Mouse (Mus musculus) embryonic facial prominence, embryonic 13.5 days (tissue): ENCODE data around the gene Col26a1. TPM values are rescaled to one million over a fixed set of nuclear protein-coding genes. Genes with fewer than 3 reads are reported as not detected.

Experiments
- ATAC-seq: fragments of 200-750 bp; cut with Nextera tagmentation; 2 replicates; pipeline ENCODE4 v1.8.0; 2017; ENCODE audit warnings: low read depth; ENCODE audit not compliant: insufficient number of reproducible peaks, insufficient read depth, low FRiP score, low TSS enrichment
- H3K27ac ChIP-seq: fragments of 300-500 bp; sonication (generic); 2 replicates; pipeline ENCODE4 v1.5.1; 2015; ENCODE audit warnings: moderate library complexity, mild to moderate bottlenecking, inconsistent platforms
- H3K27me3 ChIP-seq: fragments of 300-500 bp; sonication (generic); 2 replicates; pipeline ENCODE4 v1.6.1; 2015; ENCODE audit warnings: mild to moderate bottlenecking, inconsistent platforms
- H3K36me3 ChIP-seq: fragments of 300-500 bp; sonication (generic); 2 replicates; pipeline ENCODE4 v1.6.1; 2015; ENCODE audit warnings: mild to moderate bottlenecking, inconsistent platforms
- H3K4me1 ChIP-seq: fragments of 300-500 bp; sonication (generic); 2 replicates; pipeline ENCODE4 v1.6.1; 2015; ENCODE audit warnings: inconsistent platforms
- H3K4me2 ChIP-seq: fragments of 300-500 bp; sonication (generic); 2 replicates; pipeline ENCODE4 v1.6.1; 2015; ENCODE audit warnings: moderate library complexity, mild to moderate bottlenecking, inconsistent platforms
- H3K4me3 ChIP-seq: fragments of 300-500 bp; sonication (generic); 2 replicates; pipeline ENCODE4 v1.5.1; 2015; ENCODE audit warnings: mild to moderate bottlenecking, inconsistent platforms
- H3K9ac ChIP-seq: fragments of 300-500 bp; sonication (generic); 2 replicates; pipeline ENCODE4 v1.6.1; 2015; ENCODE audit warnings: mild to moderate bottlenecking, inconsistent platforms
- H3K9me3 ChIP-seq: fragments of 300-500 bp; sonication (generic); 2 replicates; pipeline ENCODE4 v1.6.1; 2016; ENCODE audit warnings: inconsistent platforms
- WGBS: fragments of 180-500 bp; shearing (Covaris S2); methylation state at CpG from one replicate; pipeline ENCODE4 v1.1.7; 2015; ENCODE audit warnings: mixed read lengths; 5-methylcytosine and 5-hydroxymethylcytosine counted together
- polyA plus RNA-seq: library from polyadenylated mRNA; unstranded; fragments of >200 nt; fragmentation: Nextera tagmentation; extraction: Ambion mirVana; gene quantifications from 2 replicates; pipeline ENCODE4 v1.2.1, GENCODE M21; 2015

Gene Col26a1
- polyA plus RNA-seq, 1 experiment from 2014 or later: 319 TPM

DNA sequence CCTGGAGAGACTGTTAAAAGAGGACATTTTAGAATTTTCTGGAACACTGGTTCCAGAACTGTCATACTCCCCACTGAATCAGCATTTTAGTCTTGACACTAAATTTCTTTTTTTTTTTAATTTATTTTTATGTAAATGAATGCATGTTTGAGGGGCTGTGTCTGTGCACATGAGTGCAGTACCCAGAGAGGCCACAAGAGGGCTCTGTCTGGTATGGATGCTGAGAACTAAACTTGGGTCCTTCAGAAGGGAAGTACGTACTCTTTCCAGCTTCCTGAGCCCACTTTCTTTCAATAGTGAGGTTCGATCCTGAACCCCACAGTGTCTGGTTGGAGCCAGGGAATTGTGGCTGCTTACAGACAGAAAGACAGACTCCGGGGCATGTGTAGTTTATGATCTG lies 177.5 kb downstream of the Col26a1 start:
- 96% methylated on average over 3 of the region's 3 CpGs for WGBS
- Histone ChIP-seq H3K27me3 (peaks cover 4% of the 10 kb centered on the region; the same call in 1 of the 2 replicates), H3K4me2 (no peak overlapping the region), H3K4me1 (peaks cover 8% of the 10 kb centered on the region; the same call in 1 of the 2 replicates), H3K36me3 (no peaks in the 10 kb centered on the region), H3K4me3 (no peak overlapping the region), H3K9ac (no peak overlapping the region), H3K27ac (no peak overlapping the region), H3K9me3 (0 out of 2 replicates have a peak, but pooled peaks cover 2% of the 10 kb centered on the region)
- no peak for ATAC-seq

GRCm38 (mm10) chr5:136704151-136704550 lies 178.9 kb downstream of the Col26a1 start:
- ATAC-seq: no peak
- Histone ChIP-seq H3K27me3 (no peaks in the 10 kb centered on the region; the same call in 1 of the 2 replicates), H3K36me3 (no peaks in the 10 kb centered on the region), H3K9me3 (0 out of 2 replicates have a peak, but pooled peaks cover 2% of the 10 kb centered on the region), H3K27ac (no peak overlapping the region), H3K9ac (no peak overlapping the region), H3K4me1 (peaks cover 8% of the 10 kb centered on the region; the same call in 1 of the 2 replicates), H3K4me2 (no peak overlapping the region), H3K4me3 (no peak overlapping the region)
- WGBS: 43% methylated on average over 8 of the region's 8 CpGs

DNA sequence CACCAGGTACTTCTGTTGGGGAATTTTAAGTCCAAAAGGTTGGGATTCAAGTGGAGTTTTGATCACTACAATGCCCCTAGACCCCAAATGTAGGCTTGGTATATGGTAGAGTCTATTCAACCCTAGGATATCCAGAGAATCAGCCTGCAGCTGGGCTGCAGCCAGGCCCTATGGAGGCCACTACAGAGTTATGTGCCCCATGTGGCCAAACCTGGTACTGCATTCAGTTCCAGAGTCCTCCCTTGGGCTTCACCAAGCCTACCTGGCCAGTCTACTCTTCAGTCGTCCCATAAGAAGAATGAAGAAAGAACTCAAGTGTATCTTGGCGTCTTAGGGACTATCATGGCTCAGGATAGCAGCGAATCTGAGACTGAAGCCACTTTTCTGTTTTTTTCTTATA lies 179.3 kb downstream of the Col26a1 start:
- ATAC-seq: peak; percentile 21; the same call in 1 of the 2 replicates
- Histone ChIP-seq H3K9me3 (0 out of 2 replicates have a peak, but pooled peaks cover 2% of the 10 kb centered on the region), H3K4me3 (no peak overlapping the region), H3K36me3 (no peaks in the 10 kb centered on the region), H3K27ac (no peak overlapping the region), H3K27me3 (no peaks in the 10 kb centered on the region; the same call in 1 of the 2 replicates), H3K9ac (no peak overlapping the region), H3K4me2 (no peak overlapping the region), H3K4me1 (peaks cover 8% of the 10 kb centered on the region; the same call in 1 of the 2 replicates)
- WGBS: 40% methylated on average over 3 of the region's 3 CpGs

DNA sequence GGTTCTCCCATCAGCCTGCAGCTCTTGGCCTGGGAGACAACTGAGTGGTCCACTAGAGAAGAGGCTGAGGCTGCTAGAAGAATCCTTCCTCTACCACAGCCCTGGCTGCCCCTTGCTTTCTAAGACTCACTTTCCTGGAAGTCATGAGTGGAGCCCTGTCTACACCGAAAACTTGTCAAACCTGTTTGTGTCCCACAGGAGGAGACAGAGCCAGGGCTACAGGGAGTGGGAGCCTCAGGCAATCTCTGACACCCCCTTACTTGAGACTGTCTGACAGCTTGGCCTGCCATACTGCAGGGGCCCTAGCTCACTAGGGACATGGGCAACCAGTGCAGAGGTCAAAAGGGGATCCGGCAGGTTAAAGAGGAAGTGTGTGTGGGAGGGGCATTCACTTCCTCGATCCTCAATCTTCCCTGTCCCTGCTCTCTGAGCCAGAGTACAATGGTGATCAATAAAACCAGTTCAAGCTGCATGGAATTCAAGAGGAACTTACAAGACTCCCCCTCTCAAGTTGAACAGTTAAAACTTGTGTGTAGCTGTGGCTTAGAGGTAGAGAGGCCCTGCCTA lies 180.8 kb downstream of the Col26a1 start:
- Histone ChIP-seq H3K27me3 (no peaks in the 10 kb centered on the region), H3K27ac (no peak overlapping the region), H3K36me3 (no peaks in the 10 kb centered on the region), H3K4me2 (no peak overlapping the region), H3K9ac (no peak overlapping the region), H3K4me3 (no peak overlapping the region), H3K4me1 (peaks cover 8% of the 10 kb centered on the region; the same call in 1 of the 2 replicates), H3K9me3 (0 out of 2 replicates have a peak, but pooled peaks cover 2% of the 10 kb centered on the region)
- WGBS: 46% methylated on average over 3 of the region's 3 CpGs
- ATAC-seq: no peak

DNA sequence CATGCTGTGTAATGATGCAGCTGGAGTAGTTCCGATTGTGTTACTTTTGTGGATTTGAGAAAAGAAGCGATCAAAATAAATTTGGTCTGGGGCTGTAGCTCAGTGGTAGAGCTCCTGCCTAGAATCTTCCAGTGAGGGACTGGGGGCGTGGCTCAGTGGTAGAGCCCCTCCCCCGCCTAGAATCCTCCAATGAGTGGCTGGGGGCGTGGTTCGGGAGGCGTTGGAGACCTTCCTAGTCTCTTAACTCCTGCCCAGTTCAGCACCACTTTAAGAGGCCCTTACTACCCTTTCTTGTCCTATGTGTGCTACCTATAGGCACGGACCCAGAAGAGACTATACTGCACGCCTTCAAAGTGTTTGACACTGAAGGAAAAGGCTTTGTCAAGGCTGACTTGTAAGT lies 185.4 kb downstream of the Col26a1 start:
- H3K4me3 ChIP-seq: no peak overlapping the region
- WGBS: 79% methylated on average over 9 of the region's 9 CpGs
- 0 out of 2 replicates have a peak, but pooled peaks cover 5% of the 10 kb centered on the region for H3K4me1 ChIP-seq
- no peak overlapping the region for H3K27ac ChIP-seq
- ATAC-seq: no peak
- no peaks in the 10 kb centered on the region for H3K9me3 ChIP-seq
- H3K36me3 ChIP-seq: no peaks in the 10 kb centered on the region
- H3K4me2 ChIP-seq: no peak overlapping the region
- no peak overlapping the region for H3K9ac ChIP-seq
- no peaks in the 10 kb centered on the region for H3K27me3 ChIP-seq

DNA sequence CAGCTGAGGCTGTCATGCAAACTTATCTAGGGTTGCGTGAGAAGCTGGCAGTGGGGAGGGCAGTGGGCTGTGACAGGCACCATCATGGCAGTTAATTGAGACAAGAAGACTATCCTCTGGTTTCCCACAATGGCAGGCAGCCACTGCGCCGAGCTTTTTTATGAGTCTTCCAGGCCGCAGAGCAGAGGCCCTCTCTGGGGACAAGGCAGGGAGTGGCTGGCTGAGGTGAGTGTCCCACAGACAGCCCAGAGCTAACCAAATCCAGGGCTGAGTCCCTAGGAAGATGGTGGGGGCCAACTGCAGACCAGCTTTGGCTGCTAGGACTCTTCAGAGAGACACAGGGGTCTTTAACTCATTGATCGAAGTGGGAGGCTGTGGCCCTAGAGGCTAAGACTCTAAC lies 186.5 kb downstream of the Col26a1 start:
- H3K4me1 ChIP-seq: 0 out of 2 replicates have a peak, but pooled peaks cover 5% of the 10 kb centered on the region
- 74% methylated on average over 5 of the region's 5 CpGs for WGBS
- no peak overlapping the region for H3K27ac ChIP-seq
- H3K4me3 ChIP-seq: no peak overlapping the region
- no peaks in the 10 kb centered on the region for H3K27me3 ChIP-seq
- H3K9ac ChIP-seq: no peak overlapping the region
- ATAC-seq: no peak
- no peaks in the 10 kb centered on the region for H3K36me3 ChIP-seq
- H3K4me2 ChIP-seq: no peak overlapping the region
- no peaks in the 10 kb centered on the region for H3K9me3 ChIP-seq

GRCm38 (mm10) chr5:136694976-136695375 lies 188.0 kb downstream of the Col26a1 start:
- 0 out of 2 replicates have a peak, but pooled peaks cover 5% of the 10 kb centered on the region for H3K4me1 ChIP-seq
- H3K4me3 ChIP-seq: no peak overlapping the region
- H3K27me3 ChIP-seq: no peaks in the 10 kb centered on the region
- H3K36me3 ChIP-seq: no peaks in the 10 kb centered on the region
- 54% methylated on average over 6 of the region's 6 CpGs for WGBS
- no peak for ATAC-seq
- no peak overlapping the region for H3K9ac ChIP-seq
- no peaks in the 10 kb centered on the region for H3K9me3 ChIP-seq
- H3K27ac ChIP-seq: no peak overlapping the region
- no peak overlapping the region for H3K4me2 ChIP-seq

DNA sequence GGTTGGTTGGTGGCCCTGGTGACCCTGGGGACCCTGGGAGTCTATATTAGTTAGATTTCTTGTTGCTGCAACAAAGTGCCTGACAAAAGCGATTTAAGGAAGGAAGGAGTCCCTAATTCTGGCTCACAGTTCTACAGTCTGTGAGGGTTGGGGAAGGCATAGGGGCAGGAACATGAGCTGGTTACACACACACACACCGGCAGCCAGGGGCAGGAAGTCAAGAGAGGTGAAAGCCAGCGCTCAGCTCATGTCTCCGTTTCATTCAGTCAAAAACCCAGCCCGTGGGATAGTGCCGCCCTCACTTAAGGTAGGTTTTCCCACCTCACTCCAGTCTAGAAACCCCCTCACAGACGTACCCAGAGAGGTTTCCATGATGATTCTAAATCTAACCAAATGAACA lies 189.6 kb downstream of the Col26a1 start:
- no peak overlapping the region for H3K4me3 ChIP-seq
- H3K9ac ChIP-seq: no peak overlapping the region
- no peaks in the 10 kb centered on the region for H3K36me3 ChIP-seq
- no peaks in the 10 kb centered on the region for H3K9me3 ChIP-seq
- no peak overlapping the region for H3K4me2 ChIP-seq
- WGBS: 72% methylated on average over 7 of the region's 7 CpGs
- no peak overlapping the region for H3K27ac ChIP-seq
- H3K4me1 ChIP-seq: 0 out of 2 replicates have a peak, but pooled peaks cover 5% of the 10 kb centered on the region
- ATAC-seq: no peak
- no peaks in the 10 kb centered on the region for H3K27me3 ChIP-seq

DNA sequence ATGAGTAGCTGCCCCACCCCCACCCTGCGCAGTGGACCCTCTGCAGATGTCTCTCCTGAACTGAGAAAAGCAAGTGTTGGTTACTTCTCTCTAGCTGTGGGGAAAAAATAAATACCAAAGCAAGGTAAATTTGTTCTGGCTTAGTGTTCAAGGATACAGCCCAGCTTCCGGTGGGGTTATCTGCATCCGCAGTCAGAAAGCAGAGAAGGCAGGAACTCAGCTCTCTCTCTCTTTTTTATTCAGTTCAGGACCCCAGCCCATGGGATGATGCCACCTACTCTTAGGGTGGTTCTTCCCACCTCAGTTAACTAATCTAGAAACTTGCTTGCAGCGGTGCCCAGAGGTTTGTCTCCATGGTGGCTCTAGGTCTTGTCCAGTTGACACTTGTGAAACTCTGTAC lies 190.2 kb downstream of the Col26a1 start, which contains the start of gene Myl10:
Myl10 (plus strand) TSS at position 363 of the 400 bp plus-strand sequence.
- Histone ChIP-seq H3K9me3 (no peaks in the 10 kb centered on the region), H3K4me3 (no peak within 1 kb of the TSS), H3K36me3 (no peaks in the 10 kb centered on the region), H3K9ac (no peak within 1 kb of the TSS), H3K4me1 (0 out of 2 replicates have a peak, but pooled peaks cover 5% of the 10 kb centered on the region), H3K27me3 (no peaks in the 10 kb centered on the region), H3K4me2 (no peak within 1 kb of the TSS), H3K27ac (no peak within 1 kb of the TSS)
- 90% methylated on average over 4 of the region's 4 CpGs for WGBS
- no peak for ATAC-seq

Other genes starting within 250 kb of the Col26a1 start
- not detected in 2 replicates for gene Myl10, start 190.1 kb downstream of the Col26a1 start, polyA plus RNA-seq
- gene Ift22, start 24.9 kb upstream of the Col26a1 start, polyA plus RNA-seq: 67.4 and 70.2 TPM in 2 replicates
- gene Fis1, start 70.1 kb upstream of the Col26a1 start, polyA plus RNA-seq: 265 and 282 TPM in 2 replicates
- 0.44 and 0.61 TPM in 2 replicates for gene Cldn15, start 83.4 kb upstream of the Col26a1 start, polyA plus RNA-seq
- gene Plod3, start 103.8 kb upstream of the Col26a1 start, polyA plus RNA-seq: 49.0 and 62.4 TPM in 2 replicates
- gene Znhit1, start 104.8 kb upstream of the Col26a1 start, polyA plus RNA-seq: 117 and 124 TPM in 2 replicates
- gene Vgf, start 143.2 kb upstream of the Col26a1 start, polyA plus RNA-seq: 0.12 and 0.13 TPM in 2 replicates
- 187 TPM in 2 replicates for gene Ap1s1, start 162.9 kb upstream of the Col26a1 start, polyA plus RNA-seq
- 0.22 and 0.35 TPM in 2 replicates for gene Serpine1, start 189.1 kb upstream of the Col26a1 start, polyA plus RNA-seq
- 8.7 and 8.8 TPM in 2 replicates for gene Trim56, start 233.0 kb upstream of the Col26a1 start, polyA plus RNA-seq